Mouse (Mus musculus) liver, embryonic 14.5 days (tissue): Measurements from ENCODE around the gene Efna1. TPM values are rescaled to one million over a fixed set of nuclear protein-coding genes. Genes with fewer than 3 reads are reported as not detected.

Experiments
- ATAC-seq: fragments of 200-750 bp; cut with Nextera tagmentation; 2 replicates; pipeline ENCODE4 v1.8.0; 2017; ENCODE audit warnings: moderate number of reproducible peaks, mild to moderate bottlenecking, moderate library complexity; ENCODE audit not compliant: insufficient read depth
- DNase-seq, 3 experiments: peaks; one replicate each; pipeline ENCODE4 v3.0.0-alpha.2; 2012 to 2013; ENCODE audit warnings: low read depth in 3 of 3, low spot score in 3 of 3
- H3K27ac ChIP-seq: fragments of 300-500 bp; sonication (generic); 2 replicates; pipeline ENCODE4 v1.5.1; 2014; ENCODE audit warnings: moderate library complexity, mild to moderate bottlenecking, control low read depth, inconsistent platforms
- H3K27me3 ChIP-seq: fragments of 300-500 bp; sonication (generic); 2 replicates; pipeline ENCODE4 v1.6.1; 2014; ENCODE audit warnings: mild to moderate bottlenecking, low read length, moderate library complexity; ENCODE audit not compliant: control insufficient read depth, insufficient read depth
- H3K36me3 ChIP-seq: fragments of 300-500 bp; sonication (generic); replicated peaks from 2 replicates; pipeline ENCODE4 v1.6.1; 2014; ENCODE audit warnings: low read depth; ENCODE audit not compliant: control insufficient read depth, insufficient read depth
- H3K4me1 ChIP-seq, 2 experiments: fragments of 200-500 bp in 1 of 2; fragments of 300-500 bp in 1 of 2; sonication (generic) in 1 of 2; replicated peaks; 2 replicates each; pipeline ENCODE4 v1.6.1; 2012 to 2014; ENCODE audit warnings: antibody characterized with exemption in 1 of 2, inconsistent platforms in 1 of 2, low read length in 1 of 2; ENCODE audit not compliant: control insufficient read depth in 2 of 2, insufficient read depth in 2 of 2
- H3K4me2 ChIP-seq: fragments of 300-500 bp; sonication (generic); 2 replicates; pipeline ENCODE4 v1.6.1; 2014; ENCODE audit warnings: low read depth, mild to moderate bottlenecking, control low read depth, moderate library complexity
- H3K4me3 ChIP-seq, 2 experiments: fragments of 200-500 bp in 1 of 2; fragments of 300-500 bp in 1 of 2; sonication (generic) in 1 of 2; 2 replicates each; pipeline ENCODE4 v1.5.1; 2012 to 2014; ENCODE audit warnings: low read depth in 2 of 2, low read length in 2 of 2, mild to moderate bottlenecking in 2 of 2, control low read depth in 1 of 2, inconsistent platforms in 1 of 2, moderate library complexity in 1 of 2; ENCODE audit not compliant: insufficient read depth in 1 of 2
- H3K9ac ChIP-seq: fragments of 300-500 bp; sonication (generic); replicated peaks from 2 replicates; pipeline ENCODE4 v1.6.1; 2014; ENCODE audit warnings: mild to moderate bottlenecking, control low read depth, moderate library complexity
- H3K9me3 ChIP-seq: fragments of 300-500 bp; sonication (generic); 2 replicates; pipeline ENCODE4 v1.6.1; 2016; ENCODE audit warnings: low read length, mixed read lengths; ENCODE audit not compliant: control insufficient read depth
- CTCF ChIP-seq: IDR thresholded peaks from 2 replicates; pipeline ENCODE4 v1.5.1; 2016; ENCODE audit warnings: antibody characterized with exemption, low read depth, control low read depth
- EP300 ChIP-seq: IDR thresholded peaks from 2 replicates; pipeline ENCODE4 v1.6.1; 2016; ENCODE audit warnings: antibody characterized with exemption, low read depth
- WGBS: fragments of 180-500 bp; shearing (Covaris S2); extraction: QIAGEN DNeasy Blood & Tissue Kit; methylation state at CpG from one replicate; pipeline ENCODE4 v1.1.7; 2014; ENCODE audit not compliant: insufficient replicate concordance; 5-methylcytosine and 5-hydroxymethylcytosine counted together
- polyA plus RNA-seq, 2 experiments: library from polyadenylated mRNA; depleted of rRNA in 1 of 2; stranded (reverse) in 1 of 2; unstranded in 1 of 2; fragments of >200 nt; fragmentation: Nextera tagmentation in 1 of 2; extraction: Ambion mirVana in 1 of 2; gene quantifications; 2 replicates each; pipeline versions ENCODE4 v1.2.1 to v1.2.3; 2012 to 2014

Gene Efna1
- 3.6 and 3.7 TPM in 2 replicates for polyA plus RNA-seq (2012; rRNA removed)
- polyA plus RNA-seq (2014; fragmentation: Nextera tagmentation; extraction: Ambion mirVana), result 2.9 TPM in 2 replicates

DNA sequence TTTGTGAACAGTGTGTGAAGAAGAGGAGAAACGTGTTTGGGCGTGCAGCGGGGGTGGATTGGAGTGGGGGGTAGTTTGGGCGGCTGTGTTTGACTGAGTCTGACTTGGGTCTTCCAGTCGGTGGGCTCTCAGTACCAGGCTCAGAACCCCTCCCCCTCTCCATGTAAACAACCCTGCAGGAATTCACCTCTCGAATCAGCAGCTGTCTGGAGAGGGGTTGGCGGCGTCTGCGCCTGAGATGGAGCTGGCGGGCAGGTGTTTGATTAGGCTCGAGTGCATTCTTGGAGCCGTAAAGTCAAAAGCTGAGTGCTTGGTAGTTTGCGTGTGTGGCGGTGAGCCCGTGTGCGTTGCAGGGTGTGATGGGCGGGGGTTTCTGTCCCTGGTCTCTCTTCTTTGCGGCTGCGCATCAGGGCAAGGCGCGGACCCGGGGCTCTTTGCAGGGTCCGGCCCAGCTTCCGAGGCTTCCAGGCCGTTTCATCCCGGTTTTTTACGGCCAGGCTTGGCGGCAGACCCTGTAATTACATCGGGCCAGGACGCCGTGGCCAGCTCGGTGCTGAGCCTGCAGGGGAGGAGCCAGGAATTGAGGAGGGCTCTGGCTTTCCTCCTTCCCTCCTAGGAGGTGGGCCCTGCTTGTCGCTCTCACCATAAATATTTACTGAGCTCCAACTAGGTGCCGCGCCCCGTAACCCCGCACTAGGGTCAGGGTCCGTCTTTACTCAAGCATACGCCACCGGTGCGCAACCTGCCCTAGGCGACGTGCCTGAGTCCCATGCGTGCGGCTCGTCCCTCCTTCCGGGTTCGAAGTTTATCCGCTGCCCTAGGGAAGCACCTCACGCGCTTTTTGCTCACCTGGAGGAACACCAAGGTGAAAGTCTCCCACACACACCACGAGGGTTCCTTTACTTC is at the start of gene Efna1:
TSS of gene Efna1 (minus strand) at position 537 of the 906 bp plus-strand sequence.
- TF ChIP-seq EP300 (no peak), CTCF (no peak)
- no peaks in the 10 kb centered on the region for H3K9me3 ChIP-seq
- DNase-seq (no peak), ATAC-seq (peak; percentile 31)
- H3K4me1 ChIP-seq, result no peaks in the 10 kb centered on the region
- peaks cover 44% of the 10 kb centered on the region for H3K27me3 ChIP-seq
- no peaks in the 10 kb centered on the region for H3K36me3 ChIP-seq
- H3K27ac ChIP-seq, result no peak within 1 kb of the TSS
- under 1% methylated on average over 52 of the region's 52 CpGs for WGBS
- H3K4me3 ChIP-seq, result peak within 1 kb of the TSS; percentile 28 to 49
- H3K4me2 ChIP-seq, result peak within 1 kb of the TSS; percentile 48
- H3K9ac ChIP-seq, result no peak within 1 kb of the TSS

DNA sequence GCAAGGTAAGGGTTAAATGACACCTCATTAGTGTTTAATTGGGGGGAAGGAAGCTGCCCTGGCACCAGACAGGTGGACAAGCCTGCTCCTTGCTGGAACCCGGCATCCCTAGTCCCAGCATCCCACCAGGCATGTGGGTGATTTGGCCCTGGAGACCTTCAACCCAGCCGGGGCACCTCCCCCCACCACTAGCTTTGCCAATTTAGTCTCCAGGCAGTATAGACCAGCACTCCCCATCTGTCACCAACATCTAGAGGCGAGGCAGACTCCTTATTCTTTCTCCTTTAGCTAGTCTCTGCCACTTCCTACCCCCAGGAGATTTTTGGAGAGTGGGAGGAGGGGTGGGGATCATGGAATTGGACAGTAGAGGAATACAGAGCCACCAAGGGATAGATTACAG is 49.4 kb upstream of the Efna1 start:
- H3K36me3 ChIP-seq, result no peaks in the 10 kb centered on the region
- no peak overlapping the region for H3K27ac ChIP-seq
- no peak for DNase-seq
- no peaks in the 10 kb centered on the region for H3K9me3 ChIP-seq
- H3K27me3 ChIP-seq, result peaks cover 5% of the 10 kb centered on the region
- no peak for TF ChIP-seq EP300
- TF ChIP-seq CTCF, result no peak
- H3K4me1 ChIP-seq, result 0 out of 4 replicates have a peak, but pooled peaks cover 0 to 1% of the 10 kb centered on the region in 2 experiments
- no peak overlapping the region for H3K4me3 ChIP-seq
- no peak overlapping the region for H3K9ac ChIP-seq
- ATAC-seq, result no peak
- no peak overlapping the region for H3K4me2 ChIP-seq
- 36% methylated on average over 3 of the region's 3 CpGs for WGBS

- 20% methylated on average over 4 of the region's 4 CpGs for WGBS
- DNase-seq, result no peak
- Histone ChIP-seq H3K9ac (no peak overlapping the region), H3K4me2 (no peak overlapping the region), H3K4me3 (no peak overlapping the region), H3K27me3 (peaks cover 13% of the 10 kb centered on the region), H3K36me3 (no peaks in the 10 kb centered on the region), H3K4me1 (0 out of 4 replicates have a peak, but pooled peaks cover 0 to 1% of the 10 kb centered on the region in 2 experiments), H3K9me3 (no peaks in the 10 kb centered on the region), H3K27ac (no peak overlapping the region)
- TF ChIP-seq CTCF (no peak), EP300 (no peak)
- no peak for ATAC-seq
These were observed 47.7 kb upstream of the Efna1 start for GRCm38 (mm10) chr3:89328623-89329022.

GRCm38 (mm10) chr3:89327371-89327870 is 46.5 kb upstream of the Efna1 start:
- 0 out of 4 replicates have a peak, but pooled peaks cover 0 to 1% of the 10 kb centered on the region in 2 experiments for H3K4me1 ChIP-seq
- no peaks in the 10 kb centered on the region for H3K9me3 ChIP-seq
- DNase-seq (no peak), ATAC-seq (no peak)
- 55% methylated on average over 9 of the region's 9 CpGs for WGBS
- H3K9ac ChIP-seq, result no peak overlapping the region
- H3K4me3 ChIP-seq, result no peak overlapping the region
- H3K27ac ChIP-seq, result no peak overlapping the region
- no peaks in the 10 kb centered on the region for H3K36me3 ChIP-seq
- TF ChIP-seq CTCF (no peak), EP300 (no peak)
- no peak overlapping the region for H3K4me2 ChIP-seq
- peaks cover 25% of the 10 kb centered on the region for H3K27me3 ChIP-seq

- no peak overlapping the region for H3K27ac ChIP-seq
- H3K9me3 ChIP-seq, result no peaks in the 10 kb centered on the region
- no peak overlapping the region for H3K4me3 ChIP-seq
- H3K4me2 ChIP-seq, result no peak overlapping the region
- ATAC-seq (no peak), DNase-seq (no peak)
- H3K9ac ChIP-seq, result no peak overlapping the region
- WGBS, result 58% methylated on average over 8 of the region's 8 CpGs
- TF ChIP-seq EP300 (no peak), CTCF (no peak)
- H3K27me3 ChIP-seq, result peaks cover 40% of the 10 kb centered on the region
- H3K4me1 ChIP-seq, result 0 out of 4 replicates have a peak, but pooled peaks cover 0 to 1% of the 10 kb centered on the region in 2 experiments
- no peaks in the 10 kb centered on the region for H3K36me3 ChIP-seq
These were observed 44.9 kb upstream of the Efna1 start for GRCm38 (mm10) chr3:89325882-89326281.
